Mouse (Mus musculus) neural tube, embryonic 13.5 days (tissue): Measurements from ENCODE around the gene Atg4d. TPM values are rescaled to one million over a fixed set of nuclear protein-coding genes. Genes with fewer than 3 reads are reported as not detected.

Source experiments
- ATAC-seq: fragments of 200-750 bp; cut with Nextera tagmentation; 2 replicates; pipeline ENCODE4 v1.8.0; 2017; ENCODE audit warnings: low read depth, mild to moderate bottlenecking, moderate TSS enrichment, moderate library complexity
- H3K27ac ChIP-seq: fragments of 300-500 bp; sonication (generic); replicated peaks from 2 replicates; pipeline ENCODE4 v1.5.1; 2015; ENCODE audit warnings: moderate library complexity, mild to moderate bottlenecking, inconsistent platforms
- H3K27me3 ChIP-seq: fragments of 300-500 bp; sonication (generic); 2 replicates; pipeline ENCODE4 v1.6.1; 2015; ENCODE audit warnings: mild to moderate bottlenecking, inconsistent platforms
- H3K36me3 ChIP-seq: fragments of 300-500 bp; sonication (generic); 2 replicates; pipeline ENCODE4 v1.6.1; 2015; ENCODE audit warnings: mild to moderate bottlenecking, inconsistent platforms
- H3K4me1 ChIP-seq: fragments of 300-500 bp; sonication (generic); replicated peaks from 2 replicates; pipeline ENCODE4 v1.6.1; 2015; ENCODE audit warnings: inconsistent platforms
- H3K4me2 ChIP-seq: fragments of 300-500 bp; sonication (generic); 2 replicates; pipeline ENCODE4 v1.6.1; 2015; ENCODE audit warnings: inconsistent platforms, mild to moderate bottlenecking, moderate library complexity
- H3K4me3 ChIP-seq: fragments of 300-500 bp; sonication (generic); 2 replicates; pipeline ENCODE4 v1.5.1; 2015; ENCODE audit warnings: mild to moderate bottlenecking, inconsistent platforms
- H3K9ac ChIP-seq: fragments of 300-500 bp; sonication (generic); 2 replicates; pipeline ENCODE4 v1.6.1; 2015; ENCODE audit warnings: moderate library complexity, mild to moderate bottlenecking, inconsistent platforms
- H3K9me3 ChIP-seq: fragments of 300-500 bp; sonication (generic); 2 replicates; pipeline ENCODE4 v1.6.1; 2016; ENCODE audit warnings: inconsistent platforms
- WGBS: fragments of 180-500 bp; shearing (Covaris S2); methylation state at CpG from one replicate; pipeline ENCODE4 v1.1.7; 2015; 5-methylcytosine and 5-hydroxymethylcytosine counted together
- polyA plus RNA-seq: library from polyadenylated mRNA; unstranded; fragments of >200 nt; fragmentation: Nextera tagmentation; extraction: Ambion mirVana; gene quantifications from 2 replicates; pipeline ENCODE4 v1.2.1, GENCODE M21; 2015

The Atg4d gene
- polyA plus RNA-seq, 1 experiment from 2014 or later, result 56.1 TPM

GRCm38 (mm10) chr9:21232867-21233266, 32.2 kb upstream of the Atg4d start:
- peaks cover 70% of the 10 kb centered on the region for H3K36me3 ChIP-seq
- peaks cover 25% of the 10 kb centered on the region for H3K4me1 ChIP-seq

GRCm38 (mm10) chr9:21233366-21233765, 31.7 kb upstream of the Atg4d start:
- ATAC-seq, result no peak
- Histone ChIP-seq H3K27me3 (no peaks in the 10 kb centered on the region), H3K9ac (no peak overlapping the region), H3K4me3 (no peak overlapping the region), H3K4me1 (peaks cover 25% of the 10 kb centered on the region), H3K4me2 (no peak overlapping the region), H3K27ac (no peak overlapping the region), H3K36me3 (peaks cover 70% of the 10 kb centered on the region), H3K9me3 (no peaks in the 10 kb centered on the region)
- WGBS, result 87% methylated on average over 29 of the region's 29 CpGs

More at GRCm38 (mm10) chr9:21232867-21233266, 32.2 kb upstream of the Atg4d start:
- Histone ChIP-seq H3K9me3 (no peaks in the 10 kb centered on the region), H3K27ac (no peak overlapping the region), H3K9ac (no peak overlapping the region), H3K4me3 (no peak overlapping the region), H3K27me3 (no peaks in the 10 kb centered on the region), H3K4me2 (no peak overlapping the region)
- no peak for ATAC-seq
- WGBS, result 91% methylated on average over 5 of the region's 5 CpGs

- ATAC-seq, result no peak
- 82% methylated on average over 28 of the region's 28 CpGs for WGBS
- Histone ChIP-seq H3K27ac (no peak overlapping the region), H3K27me3 (no peaks in the 10 kb centered on the region), H3K4me3 (no peak overlapping the region), H3K9me3 (no peaks in the 10 kb centered on the region), H3K4me2 (no peak overlapping the region), H3K4me1 (peaks cover 25% of the 10 kb centered on the region), H3K9ac (no peak overlapping the region), H3K36me3 (peaks cover 70% of the 10 kb centered on the region)
Observed at GRCm38 (mm10) chr9:21233805-21234204, 31.3 kb upstream of the Atg4d start.

- no peak overlapping the region for H3K4me3 ChIP-seq
- peaks cover 33% of the 10 kb centered on the region for H3K4me1 ChIP-seq
- no peaks in the 10 kb centered on the region for H3K27me3 ChIP-seq
- H3K27ac ChIP-seq, result no peak overlapping the region
- H3K9ac ChIP-seq, result no peak overlapping the region; the same call in 1 of the 2 replicates
- 88% methylated on average over 4 of the region's 4 CpGs for WGBS
- no peak overlapping the region for H3K4me2 ChIP-seq
- H3K36me3 ChIP-seq, result peaks cover 57% of the 10 kb centered on the region
- H3K9me3 ChIP-seq, result no peaks in the 10 kb centered on the region
- ATAC-seq, result no peak
Observed at GRCm38 (mm10) chr9:21235341-21235740, 29.8 kb upstream of the Atg4d start.

GRCm38 (mm10) chr9:21236991-21237367, 28.1 kb upstream of the Atg4d start:
- Histone ChIP-seq H3K4me1 (peaks cover 38% of the 10 kb centered on the region), H3K36me3 (peaks cover 43% of the 10 kb centered on the region), H3K4me2 (peak overlapping the region; percentile 75), H3K9ac (peak overlapping the region; percentile 95), H3K9me3 (no peaks in the 10 kb centered on the region), H3K27ac (no peak overlapping the region), H3K4me3 (peak overlapping the region; percentile 73), H3K27me3 (peaks cover 5% of the 10 kb centered on the region)
- ATAC-seq, result no peak
- 82% methylated on average over 25 of the region's 25 CpGs for WGBS

GRCm38 (mm10) chr9:21237368-21238003, 27.6 kb upstream of the Atg4d start:
- 0 out of 2 replicates have a peak, but pooled peaks have one; percentile 25 for ATAC-seq
- H3K9ac ChIP-seq, result peak overlapping the region; percentile 95
- peaks cover 41% of the 10 kb centered on the region for H3K36me3 ChIP-seq
- H3K27me3 ChIP-seq, result peaks cover 10% of the 10 kb centered on the region
- H3K27ac ChIP-seq, result peak overlapping the region; percentile 94
- WGBS, result 18% methylated on average over 19 of the region's 19 CpGs
- peak overlapping the region; percentile 73 for H3K4me3 ChIP-seq
- H3K4me2 ChIP-seq, result peak overlapping the region; percentile 75
- peaks cover 38% of the 10 kb centered on the region for H3K4me1 ChIP-seq
- no peaks in the 10 kb centered on the region for H3K9me3 ChIP-seq

GRCm38 (mm10) chr9:21238004-21238732, 26.9 kb upstream of the Atg4d start:
- ATAC-seq, result peak; percentile 16
- WGBS, result 2% methylated on average over 31 of the region's 31 CpGs
- peak overlapping the region; percentile 73 for H3K4me3 ChIP-seq
- H3K36me3 ChIP-seq, result peaks cover 34% of the 10 kb centered on the region
- peaks cover 38% of the 10 kb centered on the region for H3K4me1 ChIP-seq
- peak overlapping the region; percentile 75 for H3K4me2 ChIP-seq
- peak overlapping the region; percentile 95 for H3K9ac ChIP-seq
- H3K9me3 ChIP-seq, result no peaks in the 10 kb centered on the region
- H3K27me3 ChIP-seq, result peaks cover 17% of the 10 kb centered on the region
- peak overlapping the region; percentile 94 for H3K27ac ChIP-seq

GRCm38 (mm10) chr9:21238733-21239464, 26.2 kb upstream of the Atg4d start, which contains the start of gene Keap1:
Gene Keap1 (minus strand): TSS chr9:21239361.
- Histone ChIP-seq H3K9me3 (no peaks in the 10 kb centered on the region), H3K4me2 (peak within 1 kb of the TSS; percentile 75), H3K27ac (peak within 1 kb of the TSS; percentile 94), H3K9ac (peak within 1 kb of the TSS; percentile 95), H3K27me3 (peaks cover 24% of the 10 kb centered on the region), H3K4me3 (peak within 1 kb of the TSS; percentile 73), H3K36me3 (peaks cover 27% of the 10 kb centered on the region), H3K4me1 (peaks cover 42% of the 10 kb centered on the region)
- WGBS, result under 1% methylated on average over 90 of the region's 90 CpGs
- ATAC-seq, result peak; percentile 88

- peak overlapping the region; percentile 94; the same call in 1 of the 2 replicates for H3K27ac ChIP-seq
- ATAC-seq, result no peak
- peak overlapping the region; percentile 73 for H3K4me3 ChIP-seq
- H3K4me1 ChIP-seq, result peaks cover 47% of the 10 kb centered on the region
- H3K4me2 ChIP-seq, result peak overlapping the region; percentile 75
- H3K36me3 ChIP-seq, result peaks cover 21% of the 10 kb centered on the region
- 38% methylated on average over 4 of the region's 4 CpGs for WGBS
- peaks cover 30% of the 10 kb centered on the region for H3K27me3 ChIP-seq
- no peaks in the 10 kb centered on the region for H3K9me3 ChIP-seq
- peak overlapping the region; percentile 95 for H3K9ac ChIP-seq
Observed at GRCm38 (mm10) chr9:21239465-21239848, 25.6 kb upstream of the Atg4d start.

GRCm38 (mm10) chr9:21241343-21241742, 23.8 kb upstream of the Atg4d start:
- Histone ChIP-seq H3K4me2 (no peak overlapping the region), H3K4me3 (no peak overlapping the region), H3K27ac (no peak overlapping the region), H3K9ac (no peak overlapping the region), H3K36me3 (0 out of 2 replicates have a peak, but pooled peaks cover 7% of the 10 kb centered on the region), H3K4me1 (peaks cover 49% of the 10 kb centered on the region), H3K9me3 (no peaks in the 10 kb centered on the region), H3K27me3 (peaks cover 49% of the 10 kb centered on the region)
- WGBS, result 4% methylated on average over 11 of the region's 11 CpGs
- no peak for ATAC-seq

GRCm38 (mm10) chr9:21243826-21244427, 21.2 kb upstream of the Atg4d start:
- H3K9ac ChIP-seq, result peak overlapping the region; percentile 69
- peaks cover 74% of the 10 kb centered on the region for H3K27me3 ChIP-seq
- H3K4me1 ChIP-seq, result peaks cover 40% of the 10 kb centered on the region
- peak overlapping the region; percentile 68 for H3K27ac ChIP-seq
- ATAC-seq, result no peak
- H3K36me3 ChIP-seq, result no peaks in the 10 kb centered on the region
- H3K4me2 ChIP-seq, result peak overlapping the region; percentile 80
- H3K4me3 ChIP-seq, result peak overlapping the region; percentile 48
- WGBS, result 5% methylated on average over 42 of the region's 42 CpGs
- no peaks in the 10 kb centered on the region for H3K9me3 ChIP-seq
